Mouse (Mus musculus) MEL (cell line): Measurements from ENCODE around the gene Mrrf. TPM values are rescaled to one million over a fixed set of nuclear protein-coding genes. Genes with fewer than 3 reads are reported as not detected.

Experiments
- DNase-seq: peaks from one replicate; pipeline ENCODE4 v3.0.0; 2011; ENCODE audit warnings: low read depth, low spot score
- H3K27ac ChIP-seq: 2 replicates; pipeline ENCODE4 v1.5.1; 2012; ENCODE audit warnings: low read depth, mild to moderate bottlenecking, control low read depth, low read length, moderate library complexity; ENCODE audit not compliant: control insufficient read depth
- H3K27me3 ChIP-seq, 2 experiments: fragments of 150-350 bp in 1 of 2; sonication (generic) in 1 of 2; 2 replicates each; pipeline ENCODE4 v1.6.1; 2012; ENCODE audit warnings: low read length in 2 of 2, mild to moderate bottlenecking in 2 of 2, improper control_type of control experiment in 1 of 2, moderate library complexity in 1 of 2; ENCODE audit not compliant: insufficient read depth in 2 of 2, control insufficient read depth in 1 of 2
- H3K36me3 ChIP-seq, 2 experiments: 2 replicates each; pipeline ENCODE4 v1.6.1; 2012 to 2014; ENCODE audit warnings: low read length in 2 of 2, improper control_type of control experiment in 1 of 2, inconsistent platforms in 1 of 2, mild to moderate bottlenecking in 1 of 2; ENCODE audit not compliant: insufficient read depth in 2 of 2, control insufficient read depth in 1 of 2
- H3K4me1 ChIP-seq, 2 experiments: fragments of 150-350 bp in 1 of 2; sonication (generic) in 1 of 2; 2 replicates each; pipeline ENCODE4 v1.6.1; 2012; ENCODE audit warnings: low read length in 2 of 2, improper control_type of control experiment in 1 of 2, mild to moderate bottlenecking in 1 of 2; ENCODE audit not compliant: insufficient read depth in 2 of 2, control insufficient read depth in 1 of 2
- H3K4me3 ChIP-seq, 2 experiments: fragments of 150-350 bp in 1 of 2; sonication (generic) in 1 of 2; 2 replicates each; pipeline ENCODE4 v1.5.1; 2012; ENCODE audit warnings: low read depth in 2 of 2, low read length in 2 of 2, mild to moderate bottlenecking in 2 of 2, moderate library complexity in 2 of 2, control low read depth in 1 of 2, improper control_type of control experiment in 1 of 2; ENCODE audit not compliant: control insufficient read depth in 1 of 2, insufficient read depth in 1 of 2
- H3K79me2 ChIP-seq: 2 replicates; pipeline ENCODE4 v1.6.1; 2012; ENCODE audit warnings: mild to moderate bottlenecking, low read length, moderate library complexity; ENCODE audit not compliant: control insufficient read depth, poor library complexity, insufficient read depth
- H3K9ac ChIP-seq: 2 replicates; pipeline ENCODE4 v1.6.1; 2012; ENCODE audit warnings: low read depth, mild to moderate bottlenecking, control low read depth, low read length, moderate library complexity; ENCODE audit not compliant: control insufficient read depth, poor library complexity, severe bottlenecking
- H3K9me3 ChIP-seq: fragments of 150-350 bp; sonication (generic); replicated peaks from 2 replicates; pipeline ENCODE4 v1.6.1; 2012; ENCODE audit warnings: mild to moderate bottlenecking, low read length, improper control_type of control experiment, moderate library complexity; ENCODE audit not compliant: insufficient read depth
- BHLHE40 ChIP-seq: IDR thresholded peaks from 2 replicates; pipeline ENCODE4 v1.6.1; 2012; ENCODE audit warnings: low read depth, mild to moderate bottlenecking, inconsistent platforms, low read length, improper control_type of control experiment, borderline replicate concordance
- CHD1 ChIP-seq: IDR thresholded peaks from 2 replicates; pipeline ENCODE4 v1.6.1; 2012; ENCODE audit warnings: low read depth, mild to moderate bottlenecking, inconsistent platforms, low read length, improper control_type of control experiment
- CHD2 ChIP-seq: IDR thresholded peaks from 2 replicates; pipeline ENCODE4 v1.6.1; 2011; ENCODE audit warnings: low read length, improper control_type of control experiment
- EP300 ChIP-seq, 2 experiments: IDR thresholded peaks; 2 replicates each; pipeline ENCODE4 v1.6.1; 2011; ENCODE audit warnings: improper control_type of control experiment in 2 of 2, low read length in 2 of 2, low read depth in 1 of 2, mild to moderate bottlenecking in 1 of 2
- ETS1 ChIP-seq: IDR thresholded peaks from 2 replicates; pipeline ENCODE4 v1.6.1; 2012; ENCODE audit warnings: low read depth, mild to moderate bottlenecking, inconsistent platforms, low read length, improper control_type of control experiment, moderate library complexity
- GABPA ChIP-seq: IDR thresholded peaks from 2 replicates; pipeline ENCODE4 v1.6.1; 2012; ENCODE audit warnings: low read depth, mild to moderate bottlenecking, inconsistent platforms, low read length, improper control_type of control experiment, moderate library complexity
- JUND ChIP-seq: IDR thresholded peaks from 2 replicates; pipeline ENCODE4 v1.6.1; 2011; ENCODE audit warnings: low read depth, mild to moderate bottlenecking, improper control_type of control experiment, low read length
- MAZ ChIP-seq: IDR thresholded peaks from 2 replicates; pipeline ENCODE4 v1.6.1; 2012; ENCODE audit warnings: low read depth, mild to moderate bottlenecking, inconsistent platforms, low read length, improper control_type of control experiment
- MEF2A ChIP-seq: IDR thresholded peaks from 2 replicates; pipeline ENCODE4 v1.6.1; 2014; ENCODE audit warnings: low read depth, mild to moderate bottlenecking, inconsistent platforms, low read length, improper control_type of control experiment; ENCODE audit not compliant: poor library complexity, insufficient replicate concordance, severe bottlenecking; ENCODE audit errors: extremely low read depth
- MXI1 ChIP-seq: IDR thresholded peaks from 2 replicates; pipeline ENCODE4 v1.6.1; 2011; ENCODE audit warnings: mild to moderate bottlenecking, low read depth, low read length, improper control_type of control experiment
- MYB ChIP-seq: IDR thresholded peaks from 2 replicates; pipeline ENCODE4 v1.6.1; 2011; ENCODE audit warnings: mild to moderate bottlenecking, low read depth, low read length, improper control_type of control experiment
- POLR2A ChIP-seq, 2 experiments: IDR thresholded peaks; 2 replicates each; pipeline ENCODE4 v1.6.1; 2011 to 2012; ENCODE audit warnings: low read length in 2 of 2, mild to moderate bottlenecking in 2 of 2, control low read depth in 1 of 2, improper control_type of control experiment in 1 of 2, low read depth in 1 of 2, moderate library complexity in 1 of 2; ENCODE audit not compliant: control insufficient read depth in 1 of 2, insufficient read depth in 1 of 2, poor library complexity in 1 of 2
- POLR2AphosphoS2 ChIP-seq: IDR thresholded peaks from 2 replicates; pipeline ENCODE4 v1.6.1; 2011; ENCODE audit warnings: low read length, improper control_type of control experiment
- POLR2AphosphoS5 ChIP-seq: IDR thresholded peaks from 2 replicates; pipeline ENCODE4 v1.6.1; 2012; ENCODE audit warnings: low read depth, borderline replicate concordance, mild to moderate bottlenecking, inconsistent platforms, low read length, moderate library complexity, mixed read lengths
- SIN3A ChIP-seq: IDR thresholded peaks from 2 replicates; pipeline ENCODE4 v1.6.1; 2012; ENCODE audit warnings: low read length, improper control_type of control experiment, inconsistent platforms
- USF2 ChIP-seq, 2 experiments: IDR thresholded peaks; 2 replicates each; pipeline ENCODE4 v1.6.1; 2011 to 2012; ENCODE audit warnings: improper control_type of control experiment in 2 of 2, low read length in 2 of 2, borderline replicate concordance in 1 of 2, inconsistent platforms in 1 of 2, low read depth in 1 of 2, mild to moderate bottlenecking in 1 of 2; ENCODE audit not compliant: insufficient read depth in 1 of 2
- polyA plus RNA-seq, 2 experiments: library from polyadenylated mRNA; stranded (reverse) in 1 of 2; unstranded in 1 of 2; fragments of >175 nt in 1 of 2; fragments of >200 nt in 1 of 2; gene quantifications; 2 replicates each; pipeline versions ENCODE4 v1.2.1 to v1.2.4; 2012; ENCODE audit warnings: low replicate concordance in 2 of 2, low read depth in 1 of 2; ENCODE audit not compliant: insufficient read length in 2 of 2, insufficient read depth in 1 of 2, missing spikeins in 1 of 2
- total RNA-seq: library from RNA; depleted of rRNA; stranded (reverse); fragments of 300-350 nt; gene quantifications from 2 replicates; pipeline ENCODE4 v1.2.3, GENCODE M21; 2012; rRNA removed

The Mrrf gene
- total and polyA plus RNA-seq, 3 experiments: 28.0 to 31.2 TPM; not detected in 1

- no peaks in the 10 kb centered on the region for H3K79me2 ChIP-seq
- peaks cover 0 to 2% of the 10 kb centered on the region in 2 experiments; a peak in 1 of 4 replicates for H3K36me3 ChIP-seq
- H3K4me3 ChIP-seq: no peak overlapping the region
Measured at GRCm38 (mm10) chr2:36238951-36239350, 102.8 kb downstream of the Mrrf start.

More at GRCm38 (mm10) chr2:36238951-36239350, 102.8 kb downstream of the Mrrf start:
- Histone ChIP-seq H3K4me1 (peaks cover 0 to 9% of the 10 kb centered on the region in 2 experiments; a peak in 1 of 4 replicates), H3K9me3 (no peaks in the 10 kb centered on the region), H3K9ac (no peak overlapping the region), H3K27me3 (no peaks in the 10 kb centered on the region), H3K27ac (no peak overlapping the region)
- TF ChIP-seq GABPA (no peak), JUND (no peak), MAZ (no peak), POLR2AphosphoS5 (no peak), POLR2A (IDR thresholded peaks at IDR 0.05; ENCODE audit: control insufficient read depth in 1 of 2, insufficient read depth in 1 of 2, low read depth in 1 of 2, low read length in 2 of 2, poor library complexity in 1 of 2) (no peak), BHLHE40 (no peak), EP300 (IDR thresholded peaks at IDR 0.05; ENCODE audit: low read depth in 1 of 2, low read length in 2 of 2) (no peak), SIN3A (no peak), CHD2 (no peak), POLR2AphosphoS2 (no peak), CHD1 (no peak), MXI1 (no peak), MEF2A (no peak), MYB (no peak), ETS1 (no peak), USF2 (IDR thresholded peaks at IDR 0.05; ENCODE audit: borderline replicate concordance in 1 of 2, insufficient read depth in 1 of 2, low read depth in 1 of 2, low read length in 2 of 2) (no peak)
- no peak for DNase-seq

Other genes with a start within 250 kb of the Mrrf start
- 1.2 TPM in 2 replicates for gene Ttll11, start 156.5 kb upstream of the Mrrf start, total RNA-seq
- gene Ttll11, start 156.5 kb upstream of the Mrrf start, polyA plus RNA-seq: 1 to 10 TPM in 1 of 2 experiments, not detected in 1; 2.5 TPM
- 167 and 186 TPM in 2 replicates for gene Ndufa8, start 87.0 kb upstream of the Mrrf start, total RNA-seq
- gene Ndufa8, start 87.0 kb upstream of the Mrrf start, polyA plus RNA-seq: 100 to 1,000 TPM in 1 of 2 experiments, not detected in 1; 357 TPM
- gene Morn5, start 86.9 kb upstream of the Mrrf start, total RNA-seq: 0.81 and 0.98 TPM in 2 replicates
- 1 to 10 TPM in 1 of 2 experiments, not detected in 1; 1.3 TPM for gene Morn5, start 86.9 kb upstream of the Mrrf start, polyA plus RNA-seq
- 1.1 and 1.3 TPM in 2 replicates for gene Lhx6, start 31.0 kb upstream of the Mrrf start, total RNA-seq
- gene Lhx6, start 31.0 kb upstream of the Mrrf start, polyA plus RNA-seq: 1 to 10 TPM in 1 of 2 experiments, not detected in 1; 3.0 TPM
- gene Rbm18, start 384 bp downstream of the Mrrf start, total RNA-seq: 16.4 and 20.1 TPM in 2 replicates
- 10 to 100 TPM in 1 of 2 experiments, not detected in 1; 16.7 TPM for gene Rbm18, start 384 bp downstream of the Mrrf start, polyA plus RNA-seq
- gene Ptgs1, start 94.0 kb downstream of the Mrrf start, total RNA-seq: 2.6 and 3.9 TPM in 2 replicates
- gene Ptgs1, start 94.0 kb downstream of the Mrrf start, polyA plus RNA-seq: 10 to 100 TPM in 1 of 2 experiments, not detected in 1; 20.0 TPM
- gene Olfr338, start 237.1 kb downstream of the Mrrf start, total RNA-seq: not detected in 2 replicates
- not detected for gene Olfr338, start 237.1 kb downstream of the Mrrf start, polyA plus RNA-seq